Mouse (Mus musculus) neural tube, embryonic 12.5 days (tissue): ENCODE data around the gene Stx6. TPM values are rescaled to one million over a fixed set of nuclear protein-coding genes. Genes with fewer than 3 reads are reported as not detected.

Experiments used
- ATAC-seq: fragments of 200-750 bp; cut with Nextera tagmentation; 2 replicates; pipeline ENCODE4 v1.8.0; 2017; ENCODE audit warnings: low read depth, mild to moderate bottlenecking, moderate TSS enrichment, moderate library complexity; ENCODE audit not compliant: low FRiP score
- H3K27ac ChIP-seq: fragments of 300-500 bp; sonication (generic); 2 replicates; pipeline ENCODE4 v1.5.1; 2016
- H3K27me3 ChIP-seq: fragments of 300-500 bp; sonication (generic); replicated peaks from 2 replicates; pipeline ENCODE4 v1.6.1; 2016; ENCODE audit warnings: mild to moderate bottlenecking
- H3K36me3 ChIP-seq: fragments of 300-500 bp; sonication (generic); 2 replicates; pipeline ENCODE4 v1.6.1; 2016; ENCODE audit warnings: mild to moderate bottlenecking
- H3K4me1 ChIP-seq: fragments of 300-500 bp; sonication (generic); 2 replicates; pipeline ENCODE4 v1.6.1; 2016
- H3K4me2 ChIP-seq: fragments of 300-500 bp; sonication (generic); replicated peaks from 2 replicates; pipeline ENCODE4 v1.6.1; 2016; ENCODE audit warnings: mild to moderate bottlenecking
- H3K4me3 ChIP-seq: fragments of 300-500 bp; sonication (generic); 2 replicates; pipeline ENCODE4 v1.5.1; 2016
- H3K9ac ChIP-seq: fragments of 300-500 bp; sonication (generic); 2 replicates; pipeline ENCODE4 v1.6.1; 2016; ENCODE audit warnings: mild to moderate bottlenecking
- H3K9me3 ChIP-seq: fragments of 300-500 bp; sonication (generic); 2 replicates; pipeline ENCODE4 v1.6.1; 2016; ENCODE audit warnings: mild to moderate bottlenecking
- WGBS: fragments of 180-500 bp; shearing (Covaris S2); methylation state at CpG from one replicate; pipeline ENCODE4 v1.1.7; 2016; 5-methylcytosine and 5-hydroxymethylcytosine counted together
- polyA plus RNA-seq: library from polyadenylated mRNA; unstranded; fragments of >200 nt; fragmentation: Nextera tagmentation; extraction: Ambion mirVana; gene quantifications from 2 replicates; pipeline ENCODE4 v1.2.1, GENCODE M21; 2016

The Stx6 gene
- polyA plus RNA-seq, 1 experiment from 2014 or later = 129 TPM

DNA sequence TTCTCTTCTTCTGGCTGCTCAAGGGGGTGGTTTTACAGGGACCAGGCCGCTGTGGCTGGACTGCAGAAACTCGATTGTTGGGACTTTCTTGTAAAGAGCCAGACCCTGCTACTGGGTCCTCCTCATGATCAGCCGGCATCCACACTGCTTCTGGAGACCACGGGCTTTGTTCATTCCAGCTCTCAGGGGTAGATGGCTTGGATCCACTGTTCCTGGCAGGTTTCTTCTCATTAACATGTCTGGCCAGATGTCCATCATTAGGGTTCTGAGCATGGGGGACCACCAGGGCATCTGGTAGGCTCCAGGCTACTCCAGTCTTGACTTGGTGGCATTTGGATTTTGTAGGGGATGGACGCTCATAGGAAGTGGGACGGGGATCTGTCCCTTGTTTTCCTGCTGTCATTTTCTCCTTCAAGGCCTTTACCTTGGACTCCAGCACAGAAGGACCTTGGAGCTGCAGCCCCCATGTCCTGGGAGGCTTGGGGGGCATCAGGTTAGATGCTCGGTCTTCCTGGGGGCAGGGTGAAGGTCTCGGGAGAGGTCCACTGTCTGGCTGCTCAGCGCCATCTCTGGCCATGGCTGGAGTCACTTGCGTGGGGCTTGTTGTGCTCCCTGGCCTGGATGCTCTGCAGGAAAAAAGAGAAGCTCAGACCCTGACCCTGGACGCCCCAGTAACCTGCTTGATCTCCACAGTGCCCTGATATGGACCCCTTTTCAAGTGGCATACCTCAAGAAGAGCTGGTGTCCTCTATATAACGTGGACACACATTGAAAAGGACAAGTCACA lies 83.4 kb downstream of the Stx6 start:
- Histone ChIP-seq H3K4me1 (peaks cover 29% of the 10 kb centered on the region), H3K27ac (no peak overlapping the region), H3K4me3 (no peak overlapping the region), H3K4me2 (no peak overlapping the region), H3K27me3 (peaks cover 5% of the 10 kb centered on the region; the same call in 1 of the 2 replicates), H3K36me3 (no peaks in the 10 kb centered on the region), H3K9me3 (no peaks in the 10 kb centered on the region), H3K9ac (no peak overlapping the region)
- WGBS = 82% methylated on average over 12 of the region's 12 CpGs
- no peak for ATAC-seq

DNA sequence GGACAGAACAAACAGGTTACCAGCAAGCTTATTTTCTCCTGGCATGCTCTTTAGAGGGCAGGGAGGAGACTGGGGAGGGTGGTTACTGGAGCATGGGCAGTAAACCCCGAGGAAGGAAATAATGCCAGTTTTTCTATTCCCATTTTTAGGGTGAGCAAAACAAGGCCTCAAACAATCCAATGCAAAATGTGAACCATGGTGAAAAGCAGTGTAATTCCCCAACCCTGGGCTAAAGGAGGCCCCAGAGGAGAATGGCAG lies 83.9 kb downstream of the Stx6 start:
- 74% methylated on average over 1 of the region's 1 CpGs for WGBS
- ATAC-seq = no peak
- no peaks in the 10 kb centered on the region for H3K36me3 ChIP-seq
- no peak overlapping the region for H3K4me3 ChIP-seq
- H3K4me1 ChIP-seq = peaks cover 23% of the 10 kb centered on the region
- H3K27me3 ChIP-seq = peaks cover 5% of the 10 kb centered on the region; the same call in 1 of the 2 replicates
- no peak overlapping the region for H3K27ac ChIP-seq
- no peak overlapping the region for H3K9ac ChIP-seq
- H3K9me3 ChIP-seq = no peaks in the 10 kb centered on the region
- H3K4me2 ChIP-seq = no peak overlapping the region

DNA sequence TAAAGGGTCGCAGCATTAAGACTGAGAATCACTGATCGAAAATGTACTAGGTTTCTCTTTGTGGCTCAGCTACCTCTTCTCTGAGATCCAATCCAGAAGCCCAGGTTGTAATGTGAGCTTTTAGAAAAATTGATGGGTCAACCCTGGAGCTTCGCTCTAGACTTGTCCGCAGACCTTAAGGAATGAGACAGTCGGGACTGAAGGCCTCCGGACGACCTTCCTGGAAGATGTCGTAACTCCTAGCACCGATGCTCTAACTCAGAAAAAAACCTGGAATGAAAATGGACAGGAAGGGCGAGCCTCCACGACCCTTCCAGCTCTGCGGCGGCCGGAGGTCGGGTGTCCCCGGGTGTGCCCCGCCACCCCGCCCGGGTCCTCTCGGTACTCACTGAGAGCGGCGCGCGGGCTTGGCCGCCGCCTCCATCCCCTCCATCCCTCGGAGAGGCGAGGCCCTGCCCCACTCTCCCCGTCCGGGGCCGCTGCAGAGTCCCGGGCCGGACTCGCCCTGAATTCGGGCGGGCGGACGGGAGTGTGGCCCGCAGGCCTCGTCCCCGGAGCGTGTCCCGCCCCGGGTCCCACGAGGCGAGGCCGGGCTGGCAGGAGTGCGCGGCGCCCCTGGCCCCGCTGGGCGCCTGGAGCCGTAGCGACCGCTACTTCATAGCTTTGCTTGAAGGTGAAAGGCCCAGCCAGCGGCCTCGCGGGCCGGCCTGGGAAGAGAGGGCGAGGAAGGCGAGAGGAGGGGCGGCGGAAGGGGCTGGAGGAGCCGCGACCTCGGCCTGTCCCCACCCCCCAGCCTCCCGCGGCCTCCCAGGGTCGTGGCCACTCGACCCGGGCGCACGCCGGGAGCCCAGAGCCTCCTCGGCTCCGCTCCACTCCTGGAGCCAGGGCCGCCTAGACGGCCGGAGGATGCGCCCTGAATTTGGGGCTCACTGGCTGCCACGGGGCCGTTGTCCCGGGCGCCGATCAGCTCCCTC lies 85.6 kb downstream of the Stx6 start, which contains the start of gene BC034090:
Gene BC034090 (minus strand): TSS at position 648 of the 974 bp plus-strand sequence.
- H3K27ac ChIP-seq = no peak within 1 kb of the TSS

DNA sequence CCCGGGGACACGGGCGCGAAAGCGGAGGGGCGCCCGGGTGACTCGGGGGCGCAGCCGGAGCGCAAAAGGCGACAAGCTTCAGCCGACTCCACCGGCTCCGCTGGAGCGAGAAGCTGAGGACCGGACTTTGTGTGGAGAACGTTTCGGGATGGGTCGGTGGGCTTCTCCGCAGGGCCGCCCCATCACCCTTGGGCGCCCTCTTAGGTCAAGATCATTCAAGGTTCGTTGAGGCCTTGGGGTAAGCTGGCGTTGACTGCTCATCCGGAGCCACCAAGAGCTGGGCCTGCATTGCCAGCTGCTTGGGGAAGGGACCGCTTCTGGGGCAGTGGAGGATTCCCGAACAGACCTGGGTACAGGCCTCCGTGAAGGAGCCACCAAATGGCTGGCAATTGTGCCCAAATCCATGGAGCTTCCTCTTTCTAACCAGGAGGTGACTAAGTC lies 86.3 kb downstream of the Stx6 start:
- H3K4me2 ChIP-seq = peak overlapping the region; percentile 92
- no peaks in the 10 kb centered on the region for H3K36me3 ChIP-seq
- no peak overlapping the region for H3K27ac ChIP-seq
- H3K4me3 ChIP-seq = peak overlapping the region; percentile 48
- H3K27me3 ChIP-seq = peaks cover 5% of the 10 kb centered on the region; the same call in 1 of the 2 replicates
- no peak for ATAC-seq
- H3K9me3 ChIP-seq = no peaks in the 10 kb centered on the region
- 3% methylated on average over 28 of the region's 29 CpGs for WGBS
- H3K9ac ChIP-seq = peak overlapping the region; percentile 77
- H3K4me1 ChIP-seq = peaks cover 11% of the 10 kb centered on the region

More for the DNA sequence above, 85.6 kb downstream of the Stx6 start, which contains the start of gene BC034090:
- peaks cover 16% of the 10 kb centered on the region for H3K4me1 ChIP-seq
- H3K9ac ChIP-seq = peak within 1 kb of the TSS; percentile 77
- H3K4me3 ChIP-seq = peak within 1 kb of the TSS; percentile 48
- ATAC-seq = peak; percentile 85
- peak within 1 kb of the TSS; percentile 92 for H3K4me2 ChIP-seq
- H3K27me3 ChIP-seq = peaks cover 5% of the 10 kb centered on the region; the same call in 1 of the 2 replicates
- no peaks in the 10 kb centered on the region for H3K9me3 ChIP-seq
- H3K36me3 ChIP-seq = no peaks in the 10 kb centered on the region
- 2% methylated on average over 84 of the region's 85 CpGs for WGBS

DNA sequence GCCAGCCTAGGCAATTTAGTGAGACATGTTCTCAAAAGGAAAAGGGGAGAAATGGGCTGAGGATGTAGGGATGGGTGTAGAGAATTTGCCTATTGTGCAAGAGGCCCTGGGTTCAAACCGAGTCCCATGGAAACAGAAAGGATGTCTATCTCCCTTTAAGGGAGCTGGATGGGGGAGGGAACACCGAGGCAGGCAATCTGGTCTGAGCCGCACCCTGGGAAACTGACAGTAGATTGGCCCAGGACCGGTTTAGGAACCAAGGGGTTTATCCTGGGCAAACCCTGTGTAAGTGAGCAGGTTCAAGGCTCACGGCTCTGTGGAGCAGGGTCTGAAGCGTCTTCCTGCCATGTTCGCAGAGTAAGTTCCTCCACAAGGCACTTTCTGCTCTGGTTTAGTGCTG lies 87.0 kb downstream of the Stx6 start:
- peaks cover 5% of the 10 kb centered on the region; the same call in 1 of the 2 replicates for H3K27me3 ChIP-seq
- no peaks in the 10 kb centered on the region for H3K9me3 ChIP-seq
- no peak overlapping the region for H3K4me2 ChIP-seq
- no peak overlapping the region for H3K9ac ChIP-seq
- WGBS = 35% methylated on average over 7 of the region's 7 CpGs
- no peak overlapping the region for H3K4me3 ChIP-seq
- no peak for ATAC-seq
- H3K27ac ChIP-seq = no peak overlapping the region
- H3K4me1 ChIP-seq = peaks cover 11% of the 10 kb centered on the region
- no peaks in the 10 kb centered on the region for H3K36me3 ChIP-seq

DNA sequence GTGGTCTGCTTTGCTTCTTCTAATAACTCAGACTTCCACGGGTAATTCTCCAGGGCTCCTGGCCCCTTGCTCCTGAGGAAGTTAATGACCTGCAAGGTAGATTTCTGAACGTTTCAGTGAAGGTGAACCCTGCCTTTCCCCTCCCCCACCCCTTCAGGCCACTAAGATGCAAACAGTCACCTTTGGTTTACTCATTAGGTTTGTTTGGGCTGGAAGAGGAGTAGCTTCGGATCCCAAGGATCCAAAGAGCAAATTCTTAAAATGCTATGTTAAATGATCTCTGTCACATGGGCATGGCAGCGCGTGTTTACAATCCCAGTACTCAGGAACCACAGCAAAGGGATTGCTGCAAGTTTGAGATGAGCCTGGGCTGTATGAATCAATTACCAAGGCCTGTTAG lies 88.9 kb downstream of the Stx6 start:
- no peaks in the 10 kb centered on the region for H3K36me3 ChIP-seq
- peaks cover 5% of the 10 kb centered on the region; the same call in 1 of the 2 replicates for H3K27me3 ChIP-seq
- peaks cover 11% of the 10 kb centered on the region for H3K4me1 ChIP-seq
- H3K27ac ChIP-seq = no peak overlapping the region
- H3K4me2 ChIP-seq = no peak overlapping the region
- H3K9ac ChIP-seq = no peak overlapping the region
- H3K9me3 ChIP-seq = no peaks in the 10 kb centered on the region
- ATAC-seq = no peak
- WGBS = 51% methylated on average over 5 of the region's 5 CpGs
- H3K4me3 ChIP-seq = no peak overlapping the region

DNA sequence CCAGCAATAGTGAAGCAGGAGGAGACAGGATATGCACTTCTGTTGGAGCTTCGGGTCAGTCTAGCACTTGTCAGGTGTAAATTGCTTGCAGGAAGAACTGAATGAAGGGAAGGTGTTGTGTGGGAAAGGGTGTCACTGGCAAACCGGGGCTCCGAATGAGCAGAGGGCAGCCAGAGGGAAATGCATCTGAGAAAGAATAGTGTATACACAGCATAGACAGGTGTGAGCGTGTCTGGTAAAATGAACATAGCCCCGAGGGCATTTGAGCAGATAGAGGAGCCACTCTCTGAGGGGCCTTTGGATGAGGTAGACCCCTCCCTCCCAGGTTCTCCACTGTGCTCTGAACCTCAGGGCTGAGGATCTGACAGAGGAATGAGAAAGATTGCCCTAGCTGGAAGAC lies 89.5 kb downstream of the Stx6 start:
- H3K4me3 ChIP-seq = no peak overlapping the region
- no peak overlapping the region for H3K4me2 ChIP-seq
- H3K9ac ChIP-seq = no peak overlapping the region
- WGBS = 75% methylated on average over 5 of the region's 5 CpGs
- no peaks in the 10 kb centered on the region for H3K36me3 ChIP-seq
- ATAC-seq = no peak
- peaks cover 5% of the 10 kb centered on the region; the same call in 1 of the 2 replicates for H3K27me3 ChIP-seq
- H3K4me1 ChIP-seq = peaks cover 11% of the 10 kb centered on the region
- no peak overlapping the region for H3K27ac ChIP-seq
- no peaks in the 10 kb centered on the region for H3K9me3 ChIP-seq

DNA sequence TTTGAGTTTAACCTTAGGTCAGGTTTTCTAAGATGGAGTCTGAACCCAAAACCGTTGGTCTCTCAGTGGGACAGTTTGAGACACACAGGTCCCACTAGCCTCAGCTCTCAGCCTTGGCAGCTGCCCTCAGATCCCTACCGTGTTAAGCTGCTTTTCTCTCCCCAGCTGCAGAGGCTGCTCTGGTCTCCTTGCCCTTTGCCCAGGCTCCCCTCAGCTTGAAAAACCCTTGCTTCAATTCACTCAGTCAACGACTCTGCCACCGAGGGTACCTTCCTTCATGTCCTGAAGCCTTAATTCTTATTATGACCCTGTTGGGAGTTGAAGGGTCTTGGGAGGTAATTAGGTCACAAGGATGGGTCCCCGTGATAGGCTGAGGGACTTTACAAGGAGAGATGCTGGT lies 91.4 kb downstream of the Stx6 start:
- Histone ChIP-seq H3K4me2 (no peak overlapping the region), H3K36me3 (no peaks in the 10 kb centered on the region), H3K27me3 (peaks cover 5% of the 10 kb centered on the region; the same call in 1 of the 2 replicates), H3K9me3 (no peaks in the 10 kb centered on the region), H3K9ac (no peak overlapping the region), H3K4me1 (peaks cover 2% of the 10 kb centered on the region; the same call in 1 of the 2 replicates), H3K4me3 (no peak overlapping the region), H3K27ac (no peak overlapping the region)
- ATAC-seq = no peak
- 32% methylated on average over 5 of the region's 5 CpGs for WGBS

DNA sequence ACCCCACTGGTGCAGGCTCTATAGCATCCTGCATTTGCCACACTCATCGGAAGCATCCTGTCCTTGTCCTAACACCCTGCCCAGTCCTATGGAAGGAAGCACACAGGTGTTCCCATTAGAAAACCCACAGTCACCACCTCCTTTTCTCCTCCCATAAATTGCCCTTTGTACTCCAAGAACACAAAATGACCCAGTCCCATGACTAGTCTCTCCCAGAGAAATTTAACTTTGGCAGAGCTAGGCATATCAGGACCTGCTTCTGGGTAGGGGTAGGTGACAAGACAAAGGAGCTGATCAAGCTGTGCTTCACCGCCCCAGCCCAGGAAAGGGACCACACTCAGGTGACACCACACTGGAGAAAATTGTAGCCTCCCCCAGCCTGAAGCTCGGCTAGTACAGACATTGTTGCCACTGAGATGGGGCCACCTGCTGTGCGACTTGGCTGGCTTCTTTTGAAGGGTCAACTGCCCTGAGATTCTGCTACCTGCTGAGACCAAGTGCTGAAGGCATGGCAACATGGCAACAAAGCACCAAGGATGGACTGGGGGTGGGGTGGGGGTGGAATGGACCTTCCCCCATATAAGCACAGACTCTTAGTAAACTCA lies 92.1 kb downstream of the Stx6 start:
- H3K9me3 ChIP-seq = no peaks in the 10 kb centered on the region
- no peak overlapping the region for H3K27ac ChIP-seq
- no peaks in the 10 kb centered on the region for H3K4me1 ChIP-seq
- H3K36me3 ChIP-seq = no peaks in the 10 kb centered on the region
- no peaks in the 10 kb centered on the region for H3K27me3 ChIP-seq
- no peak for ATAC-seq
- WGBS = 25% methylated on average over 4 of the region's 4 CpGs
- no peak overlapping the region for H3K9ac ChIP-seq
- no peak overlapping the region for H3K4me2 ChIP-seq
- H3K4me3 ChIP-seq = no peak overlapping the region

DNA sequence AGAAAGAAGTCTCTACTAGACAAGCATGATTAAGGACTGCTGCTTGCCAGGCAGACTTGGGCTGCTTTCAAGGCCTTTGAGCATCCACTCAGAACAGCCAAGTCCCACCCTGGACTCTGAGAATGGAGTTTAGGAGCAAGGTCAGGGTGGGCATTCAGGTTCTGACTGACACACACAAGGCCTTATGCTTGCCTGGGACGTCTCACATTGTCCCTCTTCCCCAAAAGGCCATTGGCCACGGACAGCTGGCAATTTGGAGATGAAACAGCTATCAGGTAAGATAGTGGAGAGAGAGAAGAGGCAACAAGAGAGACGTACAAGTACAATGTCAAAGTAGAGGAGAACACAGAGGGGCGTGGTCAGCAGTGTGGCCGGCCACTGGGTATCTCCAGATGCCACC lies 93.1 kb downstream of the Stx6 start:
- H3K36me3 ChIP-seq = no peaks in the 10 kb centered on the region
- ATAC-seq = no peak
- no peak overlapping the region for H3K27ac ChIP-seq
- no peak overlapping the region for H3K4me2 ChIP-seq
- no peak overlapping the region for H3K9ac ChIP-seq
- no peaks in the 10 kb centered on the region for H3K4me1 ChIP-seq
- 82% methylated on average over 5 of the region's 5 CpGs for WGBS
- H3K27me3 ChIP-seq = no peaks in the 10 kb centered on the region
- no peaks in the 10 kb centered on the region for H3K9me3 ChIP-seq
- H3K4me3 ChIP-seq = no peak overlapping the region

DNA sequence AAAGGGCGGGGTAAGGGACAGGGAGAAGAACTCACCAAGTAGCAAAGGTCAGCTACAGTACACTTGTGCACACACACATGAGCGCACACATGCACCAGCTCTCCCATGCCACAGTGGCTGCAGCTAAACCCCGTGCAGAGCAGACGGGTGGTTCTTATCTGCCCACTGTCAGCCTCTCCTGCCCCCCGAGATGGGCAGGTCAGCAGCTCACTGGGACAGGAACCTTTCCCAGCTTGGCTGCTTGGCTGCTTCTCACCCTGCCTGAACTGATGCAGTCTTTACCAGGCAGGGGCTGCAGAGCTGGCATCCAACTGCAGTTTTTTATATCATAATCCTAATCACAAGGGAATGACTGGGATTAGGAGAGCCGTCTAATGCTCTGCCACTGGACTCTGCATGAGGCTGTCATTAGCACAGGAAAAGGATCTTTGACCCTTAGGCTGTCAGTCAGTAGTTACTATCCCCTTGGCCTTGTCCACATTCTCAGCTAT lies 94.2 kb downstream of the Stx6 start:
- Histone ChIP-seq H3K4me3 (no peak overlapping the region), H3K4me2 (no peak overlapping the region), H3K9me3 (no peaks in the 10 kb centered on the region), H3K27ac (no peak overlapping the region), H3K36me3 (no peaks in the 10 kb centered on the region), H3K9ac (no peak overlapping the region), H3K27me3 (no peaks in the 10 kb centered on the region), H3K4me1 (no peaks in the 10 kb centered on the region)
- ATAC-seq = no peak
- 64% methylated on average over 6 of the region's 6 CpGs for WGBS

DNA sequence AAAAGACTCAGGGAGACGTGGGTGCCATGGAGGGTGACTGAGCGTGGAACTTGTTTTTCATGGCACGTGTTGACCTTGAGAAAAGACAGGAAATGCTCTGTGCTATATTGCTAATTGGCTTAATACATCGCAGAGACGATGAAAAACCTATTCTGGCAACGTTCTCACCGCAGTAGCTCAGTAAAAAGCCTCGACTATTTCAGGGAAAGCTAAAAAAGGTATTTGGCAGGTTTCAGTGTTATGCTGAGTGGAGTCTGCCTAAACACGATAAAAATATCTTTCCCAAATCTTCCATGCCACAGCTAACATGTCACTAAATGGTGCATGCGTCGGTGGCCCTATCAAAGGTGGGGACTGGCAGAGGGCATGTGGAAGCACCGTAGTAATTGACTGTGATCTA lies 94.6 kb downstream of the Stx6 start:
- Histone ChIP-seq H3K36me3 (no peaks in the 10 kb centered on the region), H3K27ac (no peak overlapping the region)
- 81% methylated on average over 12 of the region's 12 CpGs for WGBS

More for the DNA sequence above, 94.6 kb downstream of the Stx6 start:
- Histone ChIP-seq H3K4me3 (no peak overlapping the region), H3K9me3 (no peaks in the 10 kb centered on the region), H3K9ac (no peak overlapping the region), H3K4me2 (no peak overlapping the region), H3K4me1 (no peaks in the 10 kb centered on the region), H3K27me3 (no peaks in the 10 kb centered on the region)
- no peak for ATAC-seq
